Mouse (Mus musculus) neural tube, embryonic 14.5 days (tissue): ENCODE data around the gene Lyrm7. TPM values are rescaled to one million over a fixed set of nuclear protein-coding genes. Genes with fewer than 3 reads are reported as not detected.

Experiments used
- ATAC-seq: fragments of 200-750 bp; cut with Nextera tagmentation; 2 replicates; pipeline ENCODE4 v1.8.0; 2017; ENCODE audit warnings: low read depth, mild to moderate bottlenecking, moderate TSS enrichment, moderate library complexity
- H3K27ac ChIP-seq: fragments of 300-500 bp; sonication (generic); 2 replicates; pipeline ENCODE4 v1.5.1; 2014; ENCODE audit warnings: low read depth, mild to moderate bottlenecking, control low read depth, low read length, moderate library complexity, mixed read lengths
- H3K27me3 ChIP-seq: fragments of 300-500 bp; sonication (generic); 2 replicates; pipeline ENCODE4 v1.6.1; 2014; ENCODE audit warnings: low read length; ENCODE audit not compliant: control insufficient read depth, insufficient read depth
- H3K36me3 ChIP-seq: fragments of 300-500 bp; sonication (generic); 2 replicates; pipeline ENCODE4 v1.6.1; 2014; ENCODE audit warnings: low read length, mixed read lengths; ENCODE audit not compliant: control insufficient read depth, insufficient read depth
- H3K4me1 ChIP-seq: fragments of 300-500 bp; sonication (generic); 2 replicates; pipeline ENCODE4 v1.6.1; 2014; ENCODE audit warnings: low read length; ENCODE audit not compliant: control insufficient read depth, insufficient read depth
- H3K4me2 ChIP-seq: fragments of 300-500 bp; sonication (generic); 2 replicates; pipeline ENCODE4 v1.6.1; 2014; ENCODE audit warnings: mild to moderate bottlenecking, low read depth, low read length, control low read depth
- H3K4me3 ChIP-seq: fragments of 300-500 bp; sonication (generic); 2 replicates; pipeline ENCODE4 v1.5.1; 2014; ENCODE audit warnings: low read depth, low read length, control low read depth, mixed read lengths
- H3K9ac ChIP-seq: fragments of 300-500 bp; sonication (generic); replicated peaks from 2 replicates; pipeline ENCODE4 v1.6.1; 2014; ENCODE audit warnings: low read depth, mild to moderate bottlenecking, control low read depth, low read length, mixed read lengths
- H3K9me3 ChIP-seq: fragments of 300-500 bp; sonication (generic); 2 replicates; pipeline ENCODE4 v1.6.1; 2016; ENCODE audit warnings: low read length; ENCODE audit not compliant: control insufficient read depth
- WGBS: fragments of 180-500 bp; shearing (Covaris S2); extraction: QIAGEN DNeasy Blood & Tissue Kit; methylation state at CpG from one replicate; pipeline ENCODE4 v1.1.7; 2014; 5-methylcytosine and 5-hydroxymethylcytosine counted together
- polyA plus RNA-seq: library from polyadenylated mRNA; unstranded; fragments of >200 nt; fragmentation: Nextera tagmentation; extraction: Ambion mirVana; gene quantifications from 2 replicates; pipeline ENCODE4 v1.2.1, GENCODE M21; 2014

Lyrm7 gene
- polyA plus RNA-seq, 1 experiment from 2014 or later: 16.5 TPM

DNA sequence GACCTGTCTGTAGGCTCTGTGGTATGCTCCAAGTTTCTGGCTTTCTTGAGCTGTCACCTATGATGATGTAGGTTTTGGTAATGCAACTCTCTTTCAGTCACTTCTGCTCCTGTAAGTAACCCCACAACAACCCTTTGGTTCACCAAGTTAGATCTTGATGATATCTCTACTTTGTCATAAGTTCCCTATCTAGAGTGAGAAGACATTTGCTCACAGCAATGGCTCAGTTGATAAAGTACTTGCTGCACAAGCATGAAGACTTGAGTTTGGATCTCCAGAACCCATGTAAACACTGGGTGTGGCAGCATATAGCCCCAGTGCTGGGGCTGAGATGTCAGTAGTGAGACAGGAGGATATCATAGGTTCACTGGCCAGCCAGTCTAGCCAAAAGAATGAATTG is 45.1 kb downstream of the Lyrm7 start:
- Histone ChIP-seq H3K4me1 (no peaks in the 10 kb centered on the region), H3K4me3 (no peak overlapping the region), H3K4me2 (no peak overlapping the region), H3K9me3 (no peaks in the 10 kb centered on the region), H3K27ac (no peak overlapping the region), H3K27me3 (no peaks in the 10 kb centered on the region), H3K36me3 (no peaks in the 10 kb centered on the region), H3K9ac (no peak overlapping the region)
- ATAC-seq: no peak

DNA sequence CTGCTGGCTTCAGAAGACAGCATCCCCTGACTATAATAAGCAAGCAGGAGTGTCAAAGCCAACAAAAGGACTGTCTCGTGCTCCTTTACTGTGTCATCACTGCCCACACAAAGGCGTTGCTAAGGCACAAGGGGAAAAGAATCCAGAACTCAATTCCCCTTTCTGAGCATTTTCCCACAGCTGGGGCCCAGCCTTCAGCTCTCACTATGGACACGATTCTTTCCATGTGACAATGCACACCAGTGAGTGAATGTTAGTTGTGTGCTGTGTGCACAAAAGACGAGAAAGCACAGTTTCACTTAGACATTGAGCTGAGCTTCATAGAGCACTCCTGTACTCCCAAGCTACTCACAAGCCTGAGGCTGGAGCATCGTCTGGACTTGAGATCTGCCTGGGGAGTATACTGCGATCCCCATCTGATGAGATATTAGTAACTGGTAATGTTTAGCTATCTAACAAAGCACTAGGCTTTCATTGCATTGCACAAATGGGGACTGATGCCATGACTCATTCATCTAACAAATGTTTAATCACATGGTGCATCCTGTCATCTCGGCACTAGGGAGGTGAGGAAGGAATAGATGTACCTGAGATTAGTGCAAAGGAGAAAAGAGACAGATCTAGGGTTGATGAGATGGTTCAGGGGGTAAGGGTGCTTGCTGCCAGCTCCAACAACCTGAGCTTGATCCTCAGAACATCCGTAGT is 47.8 kb downstream of the Lyrm7 start:
- H3K9me3 ChIP-seq: no peaks in the 10 kb centered on the region
- H3K36me3 ChIP-seq: no peaks in the 10 kb centered on the region
- H3K4me1 ChIP-seq: no peaks in the 10 kb centered on the region
- H3K4me3 ChIP-seq: no peak overlapping the region
- no peak overlapping the region for H3K4me2 ChIP-seq
- no peak overlapping the region for H3K9ac ChIP-seq
- peak; percentile 73; the same call in 1 of the 2 replicates for ATAC-seq
- H3K27ac ChIP-seq: peak overlapping the region; percentile 4; the same call in 1 of the 2 replicates
- 20% methylated on average over 8 of the region's 8 CpGs for WGBS
- H3K27me3 ChIP-seq: no peaks in the 10 kb centered on the region

DNA sequence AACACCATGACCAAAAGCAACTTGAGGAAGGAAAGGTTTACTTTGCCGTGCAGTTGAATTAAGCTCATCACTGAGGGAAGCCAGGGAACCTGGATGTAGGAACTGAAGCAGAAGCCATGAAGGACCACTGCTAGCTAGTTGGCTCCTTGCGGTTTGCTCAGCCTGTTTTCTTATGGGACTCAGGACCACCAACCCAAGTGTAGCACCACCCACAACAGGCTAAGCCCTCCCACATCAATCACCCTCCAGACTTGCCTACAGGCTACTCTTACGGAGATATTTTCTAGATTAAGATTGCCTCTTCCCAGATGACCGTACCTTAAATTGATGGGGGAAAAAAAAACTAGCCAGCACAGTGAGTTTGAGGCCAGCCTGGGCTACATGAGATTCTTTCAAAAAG is 48.4 kb downstream of the Lyrm7 start:
- Histone ChIP-seq H3K9ac (no peak overlapping the region), H3K4me1 (no peaks in the 10 kb centered on the region), H3K27ac (peak overlapping the region; percentile 60), H3K4me3 (no peak overlapping the region), H3K27me3 (no peaks in the 10 kb centered on the region), H3K9me3 (no peaks in the 10 kb centered on the region), H3K4me2 (no peak overlapping the region), H3K36me3 (no peaks in the 10 kb centered on the region)
- ATAC-seq: no peak
- WGBS: 26% methylated on average over 4 of the region's 4 CpGs

DNA sequence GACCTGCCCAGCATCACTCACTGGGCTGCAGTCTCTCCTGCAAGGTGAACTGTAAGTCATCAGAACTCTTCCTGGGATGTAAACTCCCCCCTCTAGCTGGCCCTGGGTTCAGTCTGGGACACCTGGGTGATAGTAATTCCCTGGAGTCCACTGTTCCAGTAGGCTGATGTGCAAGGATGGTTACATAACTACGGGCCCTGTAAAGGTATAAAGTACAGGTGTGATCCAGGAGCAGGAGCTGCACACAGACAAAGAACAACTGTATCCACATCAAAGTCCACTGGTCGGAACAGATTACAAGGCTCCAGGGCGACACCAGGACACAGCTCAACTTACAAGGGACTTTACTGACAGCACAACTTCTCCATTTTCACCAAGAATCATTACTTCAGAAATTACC is 49.7 kb downstream of the Lyrm7 start:
- no peak for ATAC-seq
- no peak overlapping the region for H3K4me2 ChIP-seq
- H3K9ac ChIP-seq: no peak overlapping the region
- no peaks in the 10 kb centered on the region for H3K4me1 ChIP-seq
- H3K9me3 ChIP-seq: no peaks in the 10 kb centered on the region
- no peaks in the 10 kb centered on the region for H3K36me3 ChIP-seq
- H3K27ac ChIP-seq: no peak overlapping the region
- H3K27me3 ChIP-seq: no peaks in the 10 kb centered on the region
- 86% methylated on average over 3 of the region's 3 CpGs for WGBS
- no peak overlapping the region for H3K4me3 ChIP-seq

DNA sequence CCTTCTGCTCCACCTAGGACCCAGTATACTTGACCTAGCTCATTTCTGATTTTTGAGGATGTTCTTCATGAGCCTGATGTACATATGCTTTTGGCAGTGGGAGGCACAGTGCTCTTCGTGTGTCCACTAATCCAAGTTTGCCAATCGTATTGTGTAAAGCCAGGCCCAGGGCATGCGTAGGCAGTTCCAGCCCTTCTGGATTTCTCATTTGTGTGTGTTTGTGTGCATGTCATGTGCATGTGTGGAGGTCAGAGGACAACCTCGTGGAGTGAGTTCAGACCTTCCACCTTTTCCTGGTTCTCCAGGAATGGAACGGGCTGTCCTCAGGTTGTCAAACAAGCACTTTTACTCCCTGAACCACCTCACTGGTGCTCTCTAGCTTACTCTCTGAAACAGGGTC is 51.1 kb downstream of the Lyrm7 start:
- Histone ChIP-seq H3K27me3 (no peaks in the 10 kb centered on the region), H3K9me3 (no peaks in the 10 kb centered on the region), H3K4me3 (no peak overlapping the region), H3K27ac (no peak overlapping the region), H3K4me1 (no peaks in the 10 kb centered on the region), H3K9ac (no peak overlapping the region), H3K36me3 (no peaks in the 10 kb centered on the region), H3K4me2 (no peak overlapping the region)
- no peak for ATAC-seq
- 93% methylated on average over 5 of the region's 5 CpGs for WGBS

DNA sequence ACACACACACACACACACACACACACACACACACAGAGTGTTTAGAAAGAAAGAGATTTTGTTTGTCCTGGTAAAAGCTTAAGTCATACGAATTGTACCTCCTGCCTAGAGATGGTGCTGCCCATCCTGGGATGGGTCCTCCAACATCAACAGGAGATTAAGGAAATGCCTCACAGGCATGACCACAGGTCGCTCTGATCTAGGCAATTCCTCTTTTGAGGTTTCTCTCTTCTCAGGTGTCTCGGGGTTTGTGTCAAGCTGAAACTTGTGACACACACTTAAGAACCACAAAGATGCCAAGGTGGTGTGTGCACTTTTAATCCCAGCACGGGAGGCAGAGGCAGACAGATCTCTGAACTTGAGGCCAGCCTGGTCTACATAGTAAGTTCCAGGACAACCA is 52.5 kb downstream of the Lyrm7 start:
- no peak overlapping the region for H3K4me2 ChIP-seq
- H3K4me1 ChIP-seq: no peaks in the 10 kb centered on the region
- no peak overlapping the region for H3K4me3 ChIP-seq
- H3K9me3 ChIP-seq: no peaks in the 10 kb centered on the region
- 89% methylated on average over 4 of the region's 4 CpGs for WGBS
- H3K27me3 ChIP-seq: no peaks in the 10 kb centered on the region
- no peak overlapping the region for H3K9ac ChIP-seq
- H3K27ac ChIP-seq: no peak overlapping the region
- H3K36me3 ChIP-seq: no peaks in the 10 kb centered on the region
- no peak for ATAC-seq

DNA sequence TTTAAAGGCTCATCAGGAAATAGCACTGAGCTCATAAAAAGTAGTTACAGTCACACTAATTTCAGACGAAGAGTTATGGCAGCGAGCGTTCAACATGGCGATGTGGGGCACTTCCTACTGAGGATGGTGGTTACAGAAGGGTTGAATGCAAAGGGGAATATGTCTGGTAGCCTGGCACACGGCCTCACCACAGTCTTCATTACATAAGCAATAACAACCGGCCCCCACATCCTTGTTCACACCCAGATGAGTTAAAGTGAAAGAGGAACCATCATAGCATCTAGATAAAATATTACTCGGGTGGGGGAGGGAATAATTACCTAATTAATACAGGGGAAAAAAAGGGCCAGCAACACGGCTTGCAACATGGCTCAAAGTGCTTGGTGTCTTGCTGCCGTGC is 53.0 kb downstream of the Lyrm7 start:
- Histone ChIP-seq H3K9ac (no peak overlapping the region), H3K9me3 (no peaks in the 10 kb centered on the region), H3K27me3 (no peaks in the 10 kb centered on the region), H3K36me3 (no peaks in the 10 kb centered on the region), H3K4me2 (no peak overlapping the region), H3K4me1 (no peaks in the 10 kb centered on the region), H3K27ac (no peak overlapping the region), H3K4me3 (no peak overlapping the region)
- no peak for ATAC-seq
- WGBS: 83% methylated on average over 9 of the region's 9 CpGs

DNA sequence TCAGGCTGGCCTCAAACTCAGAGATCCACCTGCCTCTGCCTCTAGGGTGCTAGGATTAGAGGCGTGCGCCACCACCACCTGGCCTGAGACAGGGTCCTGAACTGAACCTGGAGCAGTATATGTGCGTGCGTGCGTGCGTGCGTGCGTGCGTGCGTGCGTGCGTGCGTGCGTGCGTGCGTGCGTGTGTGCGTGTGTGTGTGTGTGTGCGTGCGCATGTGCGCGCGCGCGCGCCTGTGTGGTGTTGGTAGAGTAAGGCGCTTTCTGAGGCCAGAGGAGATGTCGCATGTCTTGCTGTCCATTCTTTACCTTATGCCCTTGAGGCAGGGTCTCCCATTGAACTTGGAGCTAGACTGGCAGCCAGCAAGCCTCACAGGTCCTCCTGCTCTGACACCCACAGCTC is 53.8 kb downstream of the Lyrm7 start:
- ATAC-seq: no peak
- H3K9ac ChIP-seq: no peak overlapping the region
- no peaks in the 10 kb centered on the region for H3K36me3 ChIP-seq
- H3K27me3 ChIP-seq: no peaks in the 10 kb centered on the region
- no peak overlapping the region for H3K4me3 ChIP-seq
- 93% methylated on average over 28 of the region's 28 CpGs for WGBS
- H3K9me3 ChIP-seq: no peaks in the 10 kb centered on the region
- H3K27ac ChIP-seq: no peak overlapping the region
- no peak overlapping the region for H3K4me2 ChIP-seq
- H3K4me1 ChIP-seq: no peaks in the 10 kb centered on the region

DNA sequence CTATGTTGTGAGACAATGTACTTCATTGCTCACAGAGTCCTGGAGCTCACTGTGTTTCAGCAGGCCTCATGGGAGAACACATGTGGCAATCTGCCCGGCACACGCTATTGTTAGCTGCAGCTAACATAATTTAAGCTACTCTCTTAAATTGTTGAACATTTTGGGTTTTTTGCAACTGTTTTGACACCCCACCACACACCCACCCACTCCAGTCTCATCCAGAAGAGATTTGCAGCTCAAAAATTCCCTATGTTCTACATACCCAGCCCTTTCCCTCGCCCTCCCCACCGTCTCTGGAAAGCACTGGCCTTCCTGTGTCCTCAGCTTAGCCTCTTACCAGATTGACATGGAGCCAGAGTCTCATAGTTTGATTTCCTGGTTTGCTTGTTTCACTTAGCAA is 55.5 kb downstream of the Lyrm7 start:
- H3K9me3 ChIP-seq: no peaks in the 10 kb centered on the region
- ATAC-seq: no peak
- H3K9ac ChIP-seq: no peak overlapping the region
- H3K4me1 ChIP-seq: no peaks in the 10 kb centered on the region
- no peak overlapping the region for H3K4me2 ChIP-seq
- no peak overlapping the region for H3K27ac ChIP-seq
- no peaks in the 10 kb centered on the region for H3K36me3 ChIP-seq
- H3K27me3 ChIP-seq: no peaks in the 10 kb centered on the region
- 86% methylated on average over 4 of the region's 4 CpGs for WGBS
- H3K4me3 ChIP-seq: no peak overlapping the region
